Mouse (Mus musculus) bone marrow, adult 2 months (tissue): ENCODE results near the gene Cx3cr1.

Source experiments
- CTCF ChIP-seq: fragments of 200-500 bp; IDR thresholded peaks from 2 replicates; pipeline ENCODE4 v1.5.1; 2011; ENCODE audit warnings: low read length, control low read depth; ENCODE audit not compliant: control insufficient read depth, insufficient read depth
- POLR2A ChIP-seq: fragments of 200-500 bp; IDR thresholded peaks from 2 replicates; pipeline ENCODE4 v1.6.1; 2011; ENCODE audit warnings: low read depth, mild to moderate bottlenecking, control low read depth, low read length, borderline replicate concordance; ENCODE audit not compliant: control insufficient read depth

GRCm38 (mm10) chr9:119887144-119887901, 182.4 kb downstream of the Cx3cr1 start:
- TF ChIP-seq CTCF (no peak), POLR2A (no peak)
